Mouse (Mus musculus) lung, postnatal 4 days (tissue): ENCODE data around the gene Kcnd3.

Experiments
- DNase-seq, 2 experiments: peaks; one replicate each; pipeline ENCODE4 v3.0.0; 2021

The Kcnd3 gene

DNA sequence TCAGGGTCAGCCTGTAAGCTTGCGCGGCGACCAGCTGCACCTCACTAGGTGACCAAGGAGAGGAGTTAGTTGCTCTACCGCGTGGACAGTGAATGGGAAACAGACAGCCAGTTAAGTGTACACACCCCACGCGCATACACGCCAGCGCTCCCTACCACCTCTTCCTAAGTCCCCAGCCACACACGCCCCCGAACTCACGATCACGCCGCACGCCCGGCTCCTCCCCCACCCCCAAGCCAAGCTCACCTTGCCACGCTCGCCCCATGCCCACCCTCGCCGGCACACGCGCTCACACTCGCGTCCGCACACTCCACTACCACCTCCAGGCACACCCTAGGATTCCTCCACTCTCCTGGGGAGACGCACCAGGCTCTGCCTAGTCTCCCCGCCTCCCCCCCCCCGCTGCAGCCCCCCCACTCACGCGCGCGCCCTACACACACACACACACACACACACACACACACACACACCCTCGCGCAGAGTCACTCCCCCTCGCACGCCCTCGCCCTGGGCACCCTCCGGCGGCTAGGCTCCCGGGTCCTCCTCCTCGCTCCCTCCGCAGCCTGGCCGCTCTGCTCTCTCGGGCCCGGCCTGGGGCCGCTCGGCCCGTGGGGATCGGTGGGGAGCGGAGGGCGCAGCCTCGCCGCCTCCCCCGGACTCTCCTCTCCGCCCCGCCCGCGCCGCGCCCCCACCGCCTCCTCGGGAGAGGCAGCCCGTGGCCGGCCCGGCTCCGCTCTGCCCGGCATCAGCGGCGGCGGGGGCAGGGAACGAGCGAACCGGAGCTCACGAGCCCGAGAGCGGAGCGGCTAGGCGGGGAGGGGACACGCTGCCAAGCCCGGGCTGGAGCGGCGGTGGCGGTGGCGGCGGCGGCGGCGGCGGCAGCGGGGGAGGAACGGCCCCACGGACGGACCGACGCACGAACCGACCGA is at the start of gene Kcnd3:
TSS of gene Kcnd3 (plus strand) at position 704 of the 929 bp plus-strand sequence.
- DNase-seq: peak; percentile 34

DNA sequence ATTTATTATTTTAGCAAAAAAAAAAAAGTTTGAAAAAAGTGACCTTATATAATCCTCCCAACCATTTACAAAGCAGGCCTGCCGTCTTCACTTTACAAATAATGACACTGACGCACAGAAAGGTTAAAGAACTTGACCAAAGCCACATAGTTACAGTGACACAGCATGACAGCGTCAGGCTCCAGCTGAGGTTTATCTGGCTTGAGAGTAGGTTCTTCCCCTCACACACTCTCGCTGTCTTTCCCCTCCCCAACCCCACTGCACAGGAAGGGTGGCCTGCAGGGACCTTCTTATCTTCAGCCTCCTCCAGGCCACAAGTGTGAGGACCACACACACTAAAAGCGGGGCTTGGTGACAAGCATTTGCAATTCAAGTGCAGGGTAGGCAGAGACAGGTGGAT is 49.5 kb upstream of the Kcnd3 start:
- DNase-seq: no peak

DNA sequence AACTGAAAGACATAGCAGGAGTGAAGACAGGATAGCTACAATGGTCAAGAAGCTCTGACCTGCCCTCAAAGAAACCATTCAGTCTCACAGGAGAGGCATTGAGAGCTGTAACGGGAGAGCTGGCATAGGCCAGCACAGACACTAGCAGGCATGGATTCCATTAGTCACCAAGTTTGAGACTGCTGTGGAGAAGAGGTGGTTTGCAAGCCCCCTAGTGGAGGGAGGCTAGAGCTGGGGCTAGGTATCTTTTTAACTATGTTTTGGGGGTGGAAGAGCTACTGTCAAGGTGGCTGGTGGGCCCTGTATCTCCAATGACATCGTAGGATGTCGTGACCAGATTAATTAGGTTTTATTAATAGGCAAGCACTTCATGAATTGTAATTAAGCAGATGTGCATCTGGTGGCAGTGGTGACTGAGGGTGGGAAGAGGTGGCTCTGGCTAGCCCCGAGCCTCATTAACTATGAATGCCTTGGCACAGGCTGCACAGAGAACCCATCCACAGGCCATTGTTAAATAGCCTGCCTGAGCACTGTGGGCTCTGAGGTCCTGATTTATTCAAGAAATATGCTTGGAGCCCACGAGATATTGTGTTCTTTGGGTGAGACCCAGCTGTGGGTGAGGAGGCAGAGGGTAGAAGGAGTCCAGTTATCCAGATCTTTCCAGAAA is 48.6 kb upstream of the Kcnd3 start:
- no peak for DNase-seq

- DNase-seq: peak; percentile 9 to 52
Measured at GRCm38 (mm10) chr3:105404077-105404446, 48.1 kb upstream of the Kcnd3 start.

GRCm38 (mm10) chr3:105405516-105405915 is 46.6 kb upstream of the Kcnd3 start:
- DNase-seq: no peak

GRCm38 (mm10) chr3:105406036-105406435 is 46.1 kb upstream of the Kcnd3 start:
- peak in 1 of 2 experiments; percentile 24 for DNase-seq

DNA sequence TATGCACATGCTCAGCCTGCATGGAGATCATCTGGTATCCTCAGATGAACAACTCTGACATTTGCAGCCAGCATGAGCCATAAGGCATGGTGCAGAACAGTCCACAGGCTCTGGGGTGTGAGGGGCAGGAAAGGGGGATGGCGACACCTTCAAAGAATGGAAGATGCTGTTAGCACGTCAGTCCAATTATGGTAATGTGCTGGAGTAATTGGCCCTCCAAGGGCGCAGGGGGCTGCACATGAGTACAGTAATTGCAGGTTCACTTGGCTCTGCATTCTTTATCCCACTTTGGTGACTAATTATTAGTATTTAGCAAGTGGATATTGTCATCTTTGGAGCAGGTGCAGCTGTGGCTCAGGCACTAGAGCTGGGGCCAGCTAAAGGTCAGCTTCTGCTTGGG is 43.9 kb upstream of the Kcnd3 start:
- DNase-seq: no peak

DNA sequence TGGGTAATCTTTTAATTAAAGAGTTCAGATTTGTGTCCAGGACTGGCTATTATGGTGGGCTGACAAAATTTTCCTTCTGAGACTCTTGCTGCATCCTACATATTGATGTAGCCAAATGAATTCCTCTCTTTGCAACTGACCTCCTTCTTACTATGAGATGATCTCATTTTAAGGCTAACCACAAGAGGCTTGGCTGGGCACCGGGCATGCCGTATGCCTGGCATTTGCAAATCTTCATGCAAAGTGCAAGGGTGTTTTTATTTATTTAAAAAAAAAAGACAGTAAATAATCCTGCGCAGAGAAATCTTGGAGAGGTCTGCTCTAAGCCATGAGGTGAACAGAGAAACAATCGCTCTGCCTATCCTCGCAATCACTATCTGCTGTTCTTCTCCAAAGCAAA is 41.3 kb upstream of the Kcnd3 start:
- DNase-seq: no peak

- DNase-seq: no peak
Measured at GRCm38 (mm10) chr3:105411776-105412175, 40.4 kb upstream of the Kcnd3 start.

DNA sequence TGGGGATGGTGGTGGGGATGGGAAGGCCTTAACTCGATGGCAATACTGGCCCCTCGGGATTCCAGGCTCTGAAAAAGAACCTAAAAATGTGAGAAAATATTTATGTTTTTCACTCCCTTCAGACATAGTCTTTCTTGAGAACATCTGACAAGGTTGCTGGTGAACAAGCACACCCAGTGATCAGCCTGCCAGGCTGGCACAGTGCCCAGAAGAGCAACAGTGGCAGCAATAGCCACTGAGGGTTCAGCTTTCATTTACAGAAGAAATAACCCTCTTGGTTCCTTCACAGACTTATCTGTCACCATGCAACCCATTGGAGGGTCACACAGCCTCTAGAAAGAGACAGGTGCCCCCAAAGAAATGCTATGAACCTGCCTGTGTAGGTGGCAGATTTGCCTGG is 39.9 kb upstream of the Kcnd3 start:
- no peak for DNase-seq

DNA sequence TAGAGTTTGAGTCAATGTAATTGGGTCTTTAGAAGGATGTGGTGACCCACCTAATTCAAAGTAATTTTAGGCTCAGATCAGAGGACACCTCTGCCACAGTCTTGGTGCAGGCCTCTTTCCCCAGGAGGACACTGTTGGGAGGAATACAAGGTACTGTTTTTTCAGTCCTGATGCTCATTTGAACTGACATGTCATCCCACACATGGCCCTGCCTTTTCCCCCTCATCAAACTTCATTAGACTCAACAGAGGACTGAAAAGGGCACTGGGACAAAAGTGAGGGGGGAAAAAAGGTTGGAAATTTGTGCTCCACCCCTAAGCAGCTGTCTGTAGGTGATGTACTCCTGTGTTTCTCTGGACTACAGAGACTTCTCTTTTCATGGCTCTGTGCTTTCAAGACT is 39.4 kb upstream of the Kcnd3 start:
- no peak for DNase-seq

- DNase-seq: no peak
Measured at GRCm38 (mm10) chr3:105418441-105418840, 33.7 kb upstream of the Kcnd3 start.

- DNase-seq: no peak
Measured at GRCm38 (mm10) chr3:105422391-105422790, 29.7 kb upstream of the Kcnd3 start.

DNA sequence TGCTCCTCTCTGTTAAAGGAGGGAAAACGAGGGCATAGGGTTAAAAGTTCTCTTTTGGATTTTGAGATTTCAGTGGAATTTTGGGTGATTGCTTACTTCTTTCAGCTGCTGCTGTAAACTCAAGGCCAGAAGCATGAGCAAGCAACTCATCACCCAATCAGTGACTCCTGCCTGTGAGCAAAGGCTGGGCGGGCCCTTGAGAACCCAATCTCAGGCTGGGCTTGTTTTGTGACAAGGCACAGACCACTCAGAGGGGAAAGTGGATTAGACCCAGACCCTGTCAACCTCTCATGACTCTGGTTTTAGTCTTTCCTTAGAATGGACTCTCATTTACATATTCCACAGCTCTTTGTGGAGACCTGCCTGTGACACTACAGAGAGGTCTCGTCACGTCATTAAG is 28.7 kb upstream of the Kcnd3 start:
- peak in 1 of 2 experiments; percentile 29 for DNase-seq

DNA sequence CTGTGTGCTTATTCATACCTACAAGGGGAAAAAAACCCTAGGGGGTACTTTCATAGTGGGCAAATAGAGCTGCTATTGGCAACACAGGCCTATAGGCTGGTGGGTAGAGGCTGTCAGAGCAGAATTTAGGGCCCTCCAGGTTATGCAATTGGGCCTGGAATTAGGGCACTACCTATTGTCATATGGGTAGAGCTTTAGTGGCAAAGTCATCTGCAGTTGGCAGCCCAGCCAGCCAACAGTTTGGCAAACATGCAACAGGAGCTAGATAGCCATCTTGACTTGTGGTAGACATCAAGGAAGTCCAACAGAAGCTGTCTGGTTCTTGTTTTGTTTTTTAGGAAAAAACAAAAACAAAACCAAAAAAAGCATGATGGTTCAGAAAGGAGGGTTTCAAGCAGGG is 23.5 kb upstream of the Kcnd3 start:
- DNase-seq: no peak

GRCm38 (mm10) chr3:105436383-105436782 is 15.7 kb upstream of the Kcnd3 start:
- no peak for DNase-seq

GRCm38 (mm10) chr3:105436971-105437370 is 15.2 kb upstream of the Kcnd3 start:
- no peak for DNase-seq

DNA sequence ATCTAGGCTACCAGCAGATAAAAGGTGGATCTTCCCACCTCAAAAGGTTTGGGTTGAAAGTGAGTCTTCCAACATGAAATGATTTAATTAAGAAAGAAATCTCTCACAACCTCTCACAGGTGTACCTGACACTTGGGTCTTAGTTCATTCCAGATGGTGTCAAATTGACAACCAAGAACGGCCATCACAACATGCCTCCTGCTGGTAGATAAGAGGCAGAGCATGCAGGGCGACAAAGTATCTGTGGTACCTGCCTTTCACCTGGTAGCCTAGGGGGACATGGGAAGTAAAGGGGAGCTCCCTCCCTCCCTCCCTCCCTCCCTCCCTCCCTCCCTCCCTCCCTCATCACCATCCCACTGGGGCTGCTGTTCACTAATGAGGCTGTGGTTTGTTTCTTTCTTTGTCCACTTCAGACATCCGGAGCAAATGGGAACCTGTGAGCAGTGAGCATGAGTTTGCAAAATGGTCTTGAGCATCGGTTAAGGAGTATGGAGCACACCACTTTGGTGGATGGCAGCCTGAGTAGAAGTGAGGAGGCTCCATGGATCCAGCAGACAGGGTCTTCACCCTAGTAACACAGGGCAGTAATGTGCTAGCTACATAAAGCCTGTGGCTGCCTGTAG is 11.1 kb upstream of the Kcnd3 start:
- DNase-seq: no peak

- DNase-seq: no peak
Measured at GRCm38 (mm10) chr3:105450641-105451470, 1.3 kb upstream of the Kcnd3 start.

DNA sequence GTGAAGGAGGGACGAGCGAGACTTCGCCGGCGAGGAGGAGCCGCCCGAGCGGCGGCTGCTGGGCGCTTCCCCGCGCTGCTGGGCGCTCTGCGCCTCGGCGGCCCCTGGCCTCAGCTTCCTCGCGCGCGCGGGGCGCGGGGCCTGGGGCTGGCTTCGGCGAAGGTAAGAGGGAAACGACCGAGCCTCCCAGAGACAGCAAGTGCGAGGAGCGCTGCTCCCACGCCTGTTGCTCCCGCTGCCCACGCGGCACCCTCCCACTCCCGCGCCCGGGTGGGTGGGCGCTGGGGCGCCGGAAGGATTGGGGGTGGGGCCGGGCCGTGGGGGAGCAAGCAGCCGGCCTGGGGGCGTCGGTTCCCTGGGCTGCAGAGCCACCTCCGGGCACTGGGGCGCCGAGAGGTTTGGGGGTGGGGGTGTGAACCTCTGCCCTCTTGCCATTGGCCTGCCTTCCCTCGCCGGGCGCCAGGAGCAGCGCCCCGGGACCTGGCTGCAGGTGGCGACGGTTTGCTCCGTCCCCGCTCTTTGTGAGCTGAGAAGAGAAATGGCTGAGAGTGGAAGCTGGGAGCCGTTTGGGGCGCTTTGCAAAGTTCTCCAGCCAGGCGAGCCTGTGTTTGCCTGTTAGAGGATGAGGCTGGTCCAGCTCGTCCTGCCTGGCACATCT is 555 bp downstream of the Kcnd3 start:
- DNase-seq: no peak

DNA sequence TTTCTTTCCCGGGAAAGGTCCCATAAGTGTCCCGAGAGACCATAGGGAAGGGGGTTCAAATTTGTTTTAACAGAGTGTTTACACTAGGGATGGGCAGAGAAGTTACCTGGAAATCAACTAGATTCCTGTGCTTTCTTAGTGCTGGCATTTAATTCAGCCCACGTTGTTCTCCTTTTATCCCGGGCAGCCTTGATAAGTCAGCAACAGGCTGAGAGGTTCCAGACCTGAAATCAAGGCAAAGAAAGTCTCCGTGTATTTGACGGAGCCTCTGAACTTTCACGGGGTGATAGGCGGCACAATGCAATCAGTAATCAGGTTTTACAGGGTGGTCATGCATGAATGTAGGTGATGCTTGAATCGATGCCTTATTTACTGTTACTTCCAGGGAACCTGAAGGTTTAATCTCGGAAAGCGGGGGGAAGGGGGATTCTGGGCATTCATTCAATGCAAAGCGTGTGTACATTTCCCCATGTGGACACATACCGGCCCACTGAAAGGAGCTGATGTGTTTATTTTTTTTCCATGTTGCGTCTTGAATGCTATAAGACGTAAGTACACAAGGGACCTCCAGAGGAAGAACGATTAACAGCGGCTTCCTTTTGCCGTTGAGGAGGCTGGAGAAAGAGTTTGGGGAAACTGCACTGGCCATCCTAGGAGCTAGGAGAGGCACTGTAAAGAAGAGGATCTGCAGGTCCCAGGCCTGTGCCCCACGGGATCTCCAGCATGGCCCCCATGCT is 1.3 kb downstream of the Kcnd3 start:
- no peak for DNase-seq

DNA sequence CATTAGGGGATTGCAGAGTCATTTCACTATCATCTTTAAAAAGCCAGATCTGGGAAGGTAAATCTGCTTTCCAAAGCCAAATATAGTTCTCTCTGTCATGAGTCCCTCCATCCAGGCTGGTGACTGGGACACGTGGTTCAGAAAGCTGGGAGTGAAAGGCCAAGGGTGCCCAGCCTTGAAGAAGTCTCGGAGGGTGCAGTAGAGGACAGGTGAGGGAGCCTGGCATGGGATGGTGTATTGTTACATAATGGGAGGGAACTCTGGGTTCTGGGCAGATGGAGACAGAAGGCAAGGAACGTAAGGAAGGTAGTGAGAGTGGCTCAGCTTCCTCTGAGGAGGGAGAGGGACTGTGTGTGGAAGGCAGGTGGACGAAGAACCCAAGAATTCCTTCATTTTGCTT is 5.5 kb downstream of the Kcnd3 start:
- no peak for DNase-seq
